Mouse (Mus musculus): ENCODE results near the gene Usp39.

Usp39 gene

DNA sequence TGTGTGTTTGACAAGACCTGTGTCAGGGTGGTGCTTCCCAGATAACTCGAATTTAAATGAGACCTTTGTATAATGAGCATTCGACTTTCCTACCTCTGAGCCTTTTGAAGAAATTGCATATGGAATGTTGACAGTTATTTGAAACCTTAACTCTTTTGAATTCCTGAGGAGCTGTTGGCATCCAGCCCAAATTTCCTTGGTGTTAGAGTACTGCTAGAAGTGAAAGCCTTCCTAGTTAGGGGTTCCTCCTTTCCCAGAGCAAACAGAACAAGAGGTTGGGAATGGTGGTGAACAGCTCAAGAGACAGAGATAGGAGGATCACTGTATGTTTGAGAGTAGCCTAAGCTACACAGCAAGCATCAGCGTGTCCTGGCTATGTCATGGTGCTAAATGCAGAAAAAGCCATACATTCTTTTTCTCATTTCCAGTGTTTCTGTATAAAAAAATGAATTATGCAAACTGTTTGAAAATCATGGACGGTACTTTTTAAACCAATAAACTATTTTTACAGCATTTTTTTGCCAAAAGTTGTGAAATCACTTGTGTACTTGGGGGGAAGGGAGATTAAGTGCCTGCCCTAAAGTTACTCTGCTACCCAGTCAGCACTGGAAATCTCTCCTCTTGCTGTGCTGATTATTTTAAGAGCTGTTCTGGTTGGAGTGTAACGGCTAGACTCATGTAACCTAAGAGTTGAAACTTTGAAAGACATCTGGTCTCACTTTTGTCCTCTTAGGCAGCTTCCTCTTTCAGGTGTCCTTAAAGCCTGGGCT lies 7.8 kb upstream of the Usp39 start:
- DNase-seq (ENCODE audit: extremely low spot score, low spot score): no peak

DNA sequence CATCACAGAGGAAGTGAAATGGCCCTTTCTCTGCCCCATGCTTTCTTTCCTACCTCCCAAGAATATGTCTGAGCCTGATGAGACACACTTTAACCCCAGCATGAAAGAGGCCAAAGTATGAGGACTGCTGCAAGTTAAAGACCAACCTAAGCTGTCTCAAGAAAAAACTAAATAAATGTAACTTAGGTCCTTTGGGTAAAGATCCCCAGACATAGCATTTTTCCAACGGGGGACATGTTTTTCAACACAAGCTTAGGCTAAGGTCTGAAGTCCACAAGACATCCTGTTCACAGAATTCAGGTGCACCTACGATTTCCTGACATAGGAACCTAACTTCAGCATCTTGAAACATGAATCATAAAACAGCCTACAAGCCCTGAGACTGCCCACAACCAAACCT lies 5.2 kb upstream of the Usp39 start:
- no peak for DNase-seq (ENCODE audit: extremely low spot score, low spot score)

DNA sequence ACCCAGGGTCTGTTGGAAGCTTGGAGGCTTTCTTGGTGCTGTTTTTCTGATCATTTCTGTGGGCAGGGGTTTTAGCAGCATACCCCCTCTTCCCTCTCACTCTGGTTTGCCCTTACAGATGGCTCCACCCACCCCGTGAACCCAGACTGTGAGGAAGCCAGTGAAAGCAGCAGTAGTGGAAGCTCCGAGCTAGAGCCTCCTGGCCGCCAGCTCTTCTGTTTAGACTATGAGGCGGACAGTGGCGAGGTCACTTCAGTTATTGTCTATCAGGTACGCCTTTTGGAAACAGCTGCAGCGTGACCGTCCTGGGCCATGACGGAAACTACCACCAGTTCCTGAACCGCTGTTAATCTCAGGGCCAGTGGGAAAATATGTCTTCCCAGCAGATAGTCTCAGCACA lies 3.4 kb upstream of the Usp39 start:
- no peak for DNase-seq (ENCODE audit: extremely low spot score, low spot score)

DNA sequence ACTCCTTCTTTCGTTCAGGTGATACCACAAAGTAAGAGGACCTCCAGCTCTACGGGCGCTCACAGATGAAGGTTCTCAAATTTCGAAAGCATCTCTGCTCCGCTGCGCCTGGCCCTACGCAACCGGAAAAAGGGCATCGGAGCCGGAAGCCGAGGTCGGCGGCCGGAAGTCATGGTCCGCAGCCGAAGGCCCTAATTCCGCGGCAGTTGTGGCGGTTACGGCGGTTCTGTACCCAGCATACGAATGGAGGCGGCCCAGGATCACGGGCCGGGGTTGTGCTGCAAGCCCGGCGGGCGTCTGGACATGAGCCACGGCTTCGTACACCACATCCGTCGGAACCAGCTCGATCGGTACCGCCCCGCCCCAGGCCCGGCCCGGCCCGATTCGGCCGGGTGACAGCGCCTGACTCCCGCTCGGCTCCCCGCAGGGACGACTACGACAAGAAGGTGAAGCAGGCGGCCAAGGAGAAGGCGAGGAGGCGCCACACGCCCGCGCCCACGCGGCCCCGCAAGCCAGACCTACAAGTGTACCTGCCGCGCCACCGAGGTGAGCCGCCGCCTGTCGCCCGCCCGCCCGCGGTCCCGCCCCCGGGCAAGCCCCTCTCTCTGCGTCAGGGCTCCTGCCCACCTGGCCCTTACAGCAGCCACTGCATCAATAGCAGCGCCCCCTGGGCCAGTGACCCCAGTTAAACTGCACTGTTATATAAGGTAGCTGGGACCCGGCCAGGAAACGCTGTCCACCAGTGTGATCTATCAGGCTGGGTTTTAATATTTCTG lies 2.4 kb upstream of the Usp39 start, which contains the start of gene 0610030E20Rik:
Gene 0610030E20Rik (plus strand): TSS at position 152 of the 776 bp plus-strand sequence.
- peak; percentile 80 for DNase-seq (ENCODE audit: extremely low spot score, low spot score)

DNA sequence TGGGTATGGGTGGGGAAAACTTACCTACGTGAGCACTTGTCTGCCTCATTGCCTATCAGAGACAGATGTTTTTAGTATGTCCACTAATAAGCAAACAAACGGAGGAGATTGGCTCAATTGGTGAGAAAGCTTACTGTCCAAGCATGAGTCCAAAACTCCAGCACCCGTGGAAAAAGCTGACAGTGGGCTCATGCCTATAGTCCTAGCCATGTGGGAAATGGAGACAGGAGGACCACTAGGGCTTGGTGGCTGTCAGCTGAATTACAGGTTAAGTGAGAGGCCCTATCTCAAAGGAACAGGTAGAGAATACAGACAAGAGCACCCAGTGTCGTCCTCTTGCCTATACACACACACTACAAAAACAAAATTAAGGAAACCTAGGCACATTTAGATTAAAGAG lies 1.3 kb upstream of the Usp39 start:
- no peak for DNase-seq (ENCODE audit: extremely low spot score, low spot score)

DNA sequence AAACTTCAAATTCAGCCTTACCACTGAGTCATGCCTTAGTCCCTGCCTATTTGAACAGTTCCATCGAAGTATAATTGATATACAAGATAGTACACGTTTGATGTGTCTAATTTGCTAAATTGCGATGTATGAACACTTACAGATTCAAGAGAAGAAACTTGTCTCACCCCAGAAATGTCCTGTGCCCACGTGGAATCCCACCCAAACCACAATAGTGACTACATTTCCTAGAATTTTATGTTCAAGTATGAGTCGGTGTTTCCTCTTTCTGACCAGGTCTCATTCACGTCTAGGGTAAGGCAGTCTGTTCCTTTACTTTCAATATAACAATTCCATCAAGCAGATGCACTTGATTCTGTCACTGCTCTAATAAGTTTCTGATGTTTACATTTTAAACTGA lies 649 bp upstream of the Usp39 start:
- no peak for DNase-seq (ENCODE audit: extremely low spot score, low spot score)

DNA sequence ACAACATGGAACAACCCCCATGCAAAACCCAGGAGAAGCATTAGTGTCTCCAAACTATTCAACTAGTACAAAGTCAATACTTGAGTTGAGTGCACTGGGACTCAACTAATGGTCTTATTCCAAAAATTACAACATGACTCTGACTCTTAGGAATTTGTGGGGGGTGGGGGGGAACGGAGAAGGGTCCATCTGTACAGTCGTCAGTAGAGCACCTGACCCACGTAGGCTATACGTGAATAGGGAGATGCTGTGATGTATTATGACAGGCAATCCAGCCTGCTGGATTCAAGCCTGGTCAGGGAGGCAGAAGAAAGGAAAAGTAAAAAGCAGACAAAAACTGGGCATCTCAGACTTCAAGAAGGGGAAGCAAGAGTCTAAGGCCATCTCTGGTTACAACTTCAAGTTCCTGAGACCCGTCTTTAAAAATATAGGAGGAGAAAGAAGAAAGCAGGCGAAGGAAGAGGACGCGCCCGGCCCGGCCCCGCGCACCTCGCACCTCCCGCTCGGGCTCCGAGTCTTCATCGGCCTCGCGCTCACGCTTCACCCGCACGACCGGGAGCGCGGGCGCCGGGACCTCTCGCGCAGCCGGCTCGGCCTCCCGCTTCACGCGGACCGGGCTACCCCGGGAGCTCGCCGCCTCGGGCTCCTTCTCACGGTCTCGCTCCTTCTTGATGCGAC lies 449 bp downstream of the Usp39 start:
- no peak for DNase-seq (ENCODE audit: extremely low spot score, low spot score)

DNA sequence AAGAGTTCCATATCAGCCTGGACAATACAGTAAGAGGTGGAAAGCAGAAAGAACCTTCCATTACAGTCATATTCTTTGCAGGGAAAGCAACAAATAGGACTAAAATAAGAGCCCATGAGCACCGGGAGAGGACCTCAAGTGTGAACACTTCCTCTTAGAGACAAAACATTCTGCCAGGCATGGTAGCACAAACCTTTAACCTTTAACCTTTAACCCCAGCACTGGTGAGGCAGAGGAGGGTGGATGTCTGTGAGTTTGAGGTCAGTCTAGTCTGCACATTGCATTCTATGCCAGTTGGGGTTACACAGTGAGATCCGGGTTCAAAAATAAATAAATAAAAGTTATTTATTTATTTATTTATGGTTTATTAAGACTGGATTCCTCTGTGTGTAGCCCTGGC lies 4.5 kb downstream of the Usp39 start:
- DNase-seq (ENCODE audit: extremely low spot score, low spot score): no peak

DNA sequence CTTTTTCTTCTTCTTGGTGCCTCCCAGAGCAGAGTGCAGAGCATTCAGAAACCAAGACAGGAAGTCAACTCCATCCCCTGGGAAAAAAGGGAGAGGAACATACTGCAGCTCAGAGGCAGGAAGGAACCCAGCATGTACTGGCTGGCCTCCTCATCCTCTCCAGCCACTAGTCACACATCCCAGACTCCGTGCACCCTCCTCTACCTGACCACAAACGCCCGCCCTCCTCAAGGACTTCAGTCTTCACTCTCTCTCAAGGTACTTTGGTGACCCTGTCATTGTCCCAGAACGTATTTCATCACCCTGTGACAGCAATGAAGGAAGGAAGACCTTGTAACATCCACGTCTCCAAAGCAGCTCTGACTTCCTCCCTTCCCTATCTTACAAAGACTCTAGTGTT lies 11.9 kb downstream of the Usp39 start:
- DNase-seq (ENCODE audit: extremely low spot score, low spot score): no peak

DNA sequence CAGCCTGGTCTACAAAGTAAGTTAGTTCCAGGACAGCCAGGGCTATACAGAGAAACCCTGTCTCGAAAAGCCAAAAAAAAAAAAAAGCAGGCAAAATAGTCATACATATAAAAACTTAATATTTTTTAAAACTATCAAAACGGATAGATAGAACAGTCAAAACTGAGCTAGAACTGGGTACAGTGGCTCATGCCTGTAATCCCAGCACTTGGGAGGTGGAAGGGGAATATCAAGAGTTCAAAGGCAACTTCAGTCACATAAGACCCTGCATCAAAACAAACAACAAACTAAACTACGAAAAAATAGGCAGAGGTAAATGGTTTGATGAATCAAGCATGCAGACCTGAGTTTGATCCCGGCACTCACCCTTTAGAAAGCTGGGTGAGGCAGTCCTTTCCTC lies 14.9 kb downstream of the Usp39 start:
- DNase-seq (ENCODE audit: extremely low spot score, low spot score): no peak

DNA sequence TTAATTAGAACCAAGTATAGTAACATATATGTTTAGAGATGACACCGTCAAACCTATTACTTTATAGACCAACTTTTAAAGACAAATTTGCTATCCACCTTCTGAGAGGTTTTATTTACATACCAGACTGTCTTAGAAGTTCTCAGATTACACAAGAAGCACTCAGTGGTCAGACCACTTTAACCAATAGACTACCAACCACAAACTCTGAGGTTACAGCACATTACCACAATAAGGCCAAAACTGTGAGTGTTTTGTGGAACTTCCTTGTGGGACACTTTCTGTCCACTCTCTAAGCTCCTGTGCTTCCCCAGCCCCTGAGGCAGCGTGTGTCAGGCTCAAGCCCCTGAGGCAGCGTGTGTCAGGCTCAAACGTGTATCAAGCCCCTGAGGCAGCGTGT lies 16.0 kb downstream of the Usp39 start:
- DNase-seq (ENCODE audit: extremely low spot score, low spot score): no peak

DNA sequence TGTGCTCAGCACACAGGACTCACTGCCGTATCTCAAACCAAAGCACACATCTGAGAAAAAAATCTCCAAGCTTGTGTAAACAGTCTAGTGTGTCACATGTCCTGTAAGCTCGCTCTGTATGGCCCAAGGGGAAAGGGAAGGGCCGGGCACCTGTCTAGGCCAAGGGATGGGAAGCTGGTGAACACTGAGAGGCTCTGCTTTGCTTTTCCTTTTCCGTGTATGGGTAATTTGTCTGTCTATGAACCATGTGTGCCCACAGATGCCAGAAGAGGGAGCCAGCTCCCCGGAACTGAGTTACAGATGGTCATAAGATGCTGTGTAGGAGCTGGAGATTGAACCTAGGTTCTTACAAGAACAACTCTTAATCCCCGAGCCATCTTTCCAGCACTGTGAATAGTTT lies 18.7 kb downstream of the Usp39 start:
- DNase-seq (ENCODE audit: extremely low spot score, low spot score): no peak

DNA sequence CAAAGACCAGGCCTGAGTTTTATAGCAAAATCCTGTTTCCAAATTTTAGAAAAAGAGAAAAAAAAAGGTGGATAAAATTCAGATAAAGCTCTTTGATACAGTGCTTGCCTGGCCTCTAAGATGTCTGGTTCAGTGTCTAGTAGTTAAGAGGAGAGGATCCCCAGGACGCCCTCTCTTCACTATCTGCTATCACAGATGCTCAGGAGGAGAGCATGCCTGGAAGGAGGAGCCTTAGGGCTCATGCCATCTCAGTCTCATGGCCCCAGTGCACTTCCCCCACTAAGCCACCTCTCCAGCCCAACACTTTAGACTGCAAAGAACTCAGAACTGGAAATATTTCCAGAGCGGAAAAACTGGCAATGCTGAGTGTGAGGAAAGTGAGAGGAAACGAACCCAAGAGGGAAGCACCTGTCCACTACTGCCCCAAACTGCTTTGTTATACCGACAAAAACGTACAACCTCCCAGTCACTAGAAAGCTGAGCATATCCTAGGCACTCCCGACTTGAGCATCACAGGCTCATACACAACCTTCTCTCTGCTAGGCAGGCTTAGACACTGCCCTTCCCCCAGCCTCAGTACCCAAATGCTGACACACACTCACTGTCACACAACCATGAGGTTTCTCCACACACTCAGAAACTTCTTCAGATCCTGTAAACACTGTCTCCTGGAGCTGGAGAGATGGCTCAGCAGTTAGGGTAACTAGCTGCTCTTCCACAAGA lies 21.0 kb downstream of the Usp39 start:
- no peak for DNase-seq (ENCODE audit: extremely low spot score, low spot score)

DNA sequence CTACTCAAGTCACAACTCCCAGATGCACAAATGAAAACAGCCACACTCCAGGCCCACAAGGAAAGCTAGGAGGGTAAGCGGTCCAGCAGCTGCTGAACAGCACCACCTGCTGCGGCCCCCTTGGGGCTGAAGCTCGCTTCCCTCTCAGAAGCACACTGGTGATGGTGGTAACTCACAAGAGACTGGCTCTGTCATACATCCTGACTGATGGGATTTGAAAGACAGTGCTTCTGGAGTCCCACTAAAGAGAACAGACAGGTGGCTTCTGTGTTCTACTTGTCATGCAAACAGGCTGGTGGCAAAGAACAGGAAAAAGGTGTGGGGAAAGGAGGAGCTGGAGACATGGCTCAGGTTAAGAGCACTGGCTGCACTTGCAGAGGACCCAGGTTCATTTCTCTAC lies 22.0 kb downstream of the Usp39 start:
- no peak for DNase-seq (ENCODE audit: extremely low spot score, low spot score)

DNA sequence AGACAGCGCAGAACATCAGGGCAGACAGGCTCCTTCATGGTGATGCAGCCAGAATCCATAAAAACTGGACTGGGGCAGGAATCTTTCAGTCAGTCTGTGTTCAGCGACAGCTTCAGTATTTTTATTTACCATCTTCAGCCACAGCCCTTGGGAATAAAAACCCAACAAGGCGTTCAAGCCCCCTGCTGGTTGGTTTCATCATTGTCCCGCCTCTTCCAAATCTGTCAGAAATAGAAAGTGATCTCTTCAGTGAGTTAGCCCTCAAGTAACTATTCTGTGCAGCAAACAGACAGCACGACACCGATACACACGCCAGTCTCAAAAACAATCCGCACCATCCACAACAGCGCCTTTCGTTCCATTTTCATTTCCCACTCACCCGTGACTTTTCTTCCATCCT lies 26.0 kb downstream of the Usp39 start:
- DNase-seq (ENCODE audit: extremely low spot score, low spot score): peak; percentile 27

DNA sequence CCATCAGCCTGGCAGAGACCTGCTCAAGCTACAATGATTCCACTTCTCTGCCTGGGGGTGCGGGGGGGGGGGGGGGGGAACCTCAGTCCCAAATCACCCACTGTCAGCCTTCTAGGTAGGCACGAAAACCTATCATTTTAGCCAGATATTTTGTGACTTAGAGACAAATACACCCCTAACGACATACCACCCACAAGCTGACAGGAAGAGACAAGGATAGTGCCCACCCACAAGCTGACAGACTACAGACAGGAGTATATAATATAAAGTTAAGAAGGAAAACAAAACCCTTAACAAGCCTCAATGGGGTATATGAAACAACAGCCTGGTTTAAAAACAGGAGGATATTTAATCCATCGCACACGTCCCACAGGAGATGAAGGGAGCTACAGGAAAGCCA lies 26.5 kb downstream of the Usp39 start:
- DNase-seq (ENCODE audit: extremely low spot score, low spot score): no peak

DNA sequence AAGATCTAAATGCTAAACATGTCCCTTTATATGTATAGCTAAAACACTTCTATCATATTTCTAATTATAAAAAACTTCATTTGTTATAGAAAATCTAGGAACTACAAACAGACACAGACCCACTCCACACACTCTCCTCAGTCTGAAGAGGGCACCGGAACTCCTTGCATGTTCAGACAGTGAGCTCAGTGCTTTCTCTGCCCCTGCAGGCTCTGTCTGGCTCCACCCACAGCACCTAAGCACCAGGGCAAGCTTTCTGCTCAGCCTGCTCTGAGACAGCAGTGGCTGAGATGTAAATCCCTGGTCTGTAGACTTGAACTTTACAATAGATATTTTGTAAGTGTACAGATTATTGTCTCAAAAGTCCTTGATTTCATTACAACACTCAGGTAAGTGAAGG lies 28.9 kb downstream of the Usp39 start:
- DNase-seq (ENCODE audit: extremely low spot score, low spot score): no peak

DNA sequence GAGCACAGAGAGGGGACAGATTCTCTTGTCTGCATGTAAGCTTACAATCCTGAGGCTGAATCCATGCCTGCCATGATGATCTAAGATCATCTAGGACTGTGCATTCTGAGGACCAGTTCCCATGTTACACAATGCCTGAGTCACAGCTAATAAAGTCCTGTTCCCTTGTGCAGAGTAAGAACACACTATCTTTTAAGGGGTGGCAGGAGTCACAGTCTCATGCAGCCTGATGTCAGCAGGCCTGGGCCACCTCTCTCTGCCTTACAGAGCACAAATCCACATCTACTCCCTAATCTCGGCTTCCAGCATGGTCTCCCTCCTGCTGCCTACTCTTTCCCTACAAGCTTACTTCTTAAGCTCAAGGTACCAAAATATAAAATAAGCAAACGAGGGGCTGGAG lies 29.6 kb downstream of the Usp39 start:
- DNase-seq (ENCODE audit: extremely low spot score, low spot score): no peak

DNA sequence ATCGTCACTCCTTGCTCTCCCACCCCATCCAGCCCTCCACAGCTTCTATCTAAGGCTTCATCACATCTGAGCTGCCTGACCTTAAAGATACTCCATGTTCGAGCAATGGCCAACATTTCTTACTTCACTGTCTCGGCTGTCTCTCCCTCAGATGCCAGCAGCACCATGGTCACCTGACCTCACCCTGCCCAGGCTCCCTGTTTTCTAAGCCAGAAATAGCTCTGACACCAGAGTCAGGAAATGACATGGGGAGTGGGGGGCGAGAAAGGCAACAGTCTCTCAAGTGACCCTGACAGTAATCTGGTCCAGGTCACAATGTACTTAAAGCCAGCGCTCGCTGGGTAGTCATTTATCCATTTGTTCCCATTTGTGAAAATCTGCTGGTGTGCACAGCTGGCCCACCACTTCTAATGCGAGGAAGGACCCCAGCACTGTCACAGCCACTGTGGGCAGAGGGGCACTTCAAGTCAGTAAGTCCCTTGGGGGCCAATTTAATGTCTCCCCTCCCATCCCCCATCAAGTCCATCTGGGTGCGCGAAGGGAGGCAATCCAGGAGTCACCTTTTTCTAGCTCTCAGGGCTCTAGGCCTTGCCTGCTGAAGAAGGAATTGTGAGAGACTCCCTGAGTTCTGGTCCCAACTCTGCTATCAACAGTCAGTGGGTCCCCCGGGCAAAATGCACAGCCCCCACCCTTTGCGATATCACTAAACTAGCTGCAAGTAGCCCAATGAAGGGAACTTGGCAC lies 31.7 kb downstream of the Usp39 start:
- DNase-seq (ENCODE audit: extremely low spot score, low spot score): no peak

DNA sequence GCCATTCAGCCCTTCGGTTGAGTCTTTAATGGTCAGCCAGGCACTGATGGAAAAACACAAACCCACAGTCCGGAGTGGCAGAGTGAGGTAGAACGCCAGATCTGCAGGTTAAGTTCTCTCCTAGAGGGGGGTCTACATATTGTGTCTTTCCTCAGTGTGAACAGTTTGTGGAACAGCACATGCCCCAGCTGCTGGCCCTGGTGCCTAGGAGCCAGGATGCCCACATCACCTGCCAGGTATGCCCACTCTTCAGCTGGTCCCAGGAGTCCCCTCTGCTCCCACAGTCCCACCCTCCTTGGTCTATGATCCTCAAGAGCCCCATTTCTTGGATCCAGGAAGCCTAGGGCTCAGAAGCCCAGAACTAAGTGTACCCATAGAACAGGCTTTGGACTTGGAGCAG lies 32.8 kb downstream of the Usp39 start:
- DNase-seq (ENCODE audit: extremely low spot score, low spot score): no peak

DNA sequence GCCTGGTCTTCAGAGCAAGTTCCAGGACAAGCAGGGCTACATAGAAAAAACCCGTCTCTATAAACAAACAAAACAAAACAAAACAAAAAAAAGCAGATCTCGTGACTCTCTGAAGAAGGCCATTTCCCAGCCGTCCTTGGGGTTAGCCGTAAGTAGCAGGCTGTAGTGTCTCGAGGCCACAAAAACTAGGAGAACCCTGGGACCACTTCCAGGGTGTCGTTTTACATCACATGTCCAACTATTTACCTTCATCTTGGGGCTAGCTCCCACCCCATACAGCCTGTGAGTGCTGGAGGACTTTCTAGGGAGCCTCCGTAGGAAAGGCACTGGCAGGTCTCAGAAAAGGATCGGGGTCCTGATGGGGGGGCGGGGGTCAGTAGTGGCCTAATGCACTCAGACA lies 41.5 kb downstream of the Usp39 start:
- DNase-seq (ENCODE audit: extremely low spot score, low spot score): no peak
